Mouse (Mus musculus) liver, embryonic 15.5 days (tissue): ENCODE results near the gene Daam1. TPM values are rescaled to one million over a fixed set of nuclear protein-coding genes. Genes with fewer than 3 reads are reported as not detected.

Source experiments
- polyA plus RNA-seq: library from polyadenylated mRNA; unstranded; fragments of >200 nt; fragmentation: Nextera tagmentation; extraction: Ambion mirVana; gene quantifications from 2 replicates; pipeline ENCODE4 v1.2.1, GENCODE M21; 2015

Daam1 gene
- polyA plus RNA-seq, 1 experiment from 2014 or later = 8.8 TPM

Other genes with a start within 250 kb of the Daam1 start
- 0.12 and 0.15 TPM in 2 replicates for gene Gpr135, start 240.0 kb downstream of the Daam1 start, polyA plus RNA-seq